Mouse (Mus musculus) CH12.LX (cell line): Measurements from ENCODE around the gene Myh9. TPM values are rescaled to one million over a fixed set of nuclear protein-coding genes. Genes with fewer than 3 reads are reported as not detected.

Experiments
- DNase-seq: peaks from one replicate; pipeline ENCODE4 v3.0.0-alpha.2; 2013; ENCODE audit errors: extremely low read depth
- H3K27ac ChIP-seq: 2 replicates; pipeline ENCODE4 v1.5.1; 2012; ENCODE audit warnings: low read depth, mild to moderate bottlenecking, control low read depth, moderate library complexity; ENCODE audit not compliant: insufficient read depth
- H3K27me3 ChIP-seq: replicated peaks from 2 replicates; pipeline ENCODE3; 2012; ENCODE audit warnings: inconsistent platforms
- H3K36me3 ChIP-seq, 2 experiments: replicated peaks in 1 of 2; 2 replicates each; pipeline versions ENCODE3 to v1.6.1; 2012; ENCODE audit warnings: inconsistent platforms in 1 of 2, low read length in 1 of 2, mild to moderate bottlenecking in 1 of 2, mixed read lengths in 1 of 2, moderate library complexity in 1 of 2; ENCODE audit not compliant: control insufficient read depth in 1 of 2, insufficient read depth in 1 of 2
- H3K4me1 ChIP-seq, 2 experiments: 2 replicates each; pipeline ENCODE4 v1.6.1; 2012; ENCODE audit warnings: inconsistent platforms in 1 of 2, moderate library complexity in 1 of 2; ENCODE audit not compliant: insufficient read depth in 2 of 2, control insufficient read depth in 1 of 2
- H3K4me2 ChIP-seq: 2 replicates; pipeline ENCODE4 v1.6.1; 2012; ENCODE audit warnings: low read depth, mild to moderate bottlenecking, control low read depth; ENCODE audit not compliant: poor library complexity, insufficient read depth, severe bottlenecking
- H3K4me3 ChIP-seq, 3 experiments: fragments of 150-350 bp in 1 of 3; sonication (generic) in 1 of 3; replicated peaks in 1 of 3; 2 replicates each; pipeline versions ENCODE3 to v1.5.1; 2011 to 2012; ENCODE audit warnings: low read depth in 2 of 3, low read length in 2 of 3, mild to moderate bottlenecking in 2 of 3, moderate library complexity in 2 of 3, control low read depth in 1 of 3, improper control_type of control experiment in 1 of 3, inconsistent platforms in 1 of 3, mixed read lengths in 1 of 3; ENCODE audit not compliant: poor library complexity in 1 of 3
- H3K79me2 ChIP-seq: replicated peaks from 2 replicates; pipeline ENCODE4 v1.6.1; 2012; ENCODE audit warnings: mild to moderate bottlenecking, moderate library complexity; ENCODE audit not compliant: control insufficient read depth, poor library complexity, insufficient read depth, severe bottlenecking; ENCODE audit errors: extremely low read depth
- H3K9ac ChIP-seq: 2 replicates; pipeline ENCODE4 v1.6.1; 2012; ENCODE audit warnings: low read depth, mild to moderate bottlenecking, control low read depth, moderate library complexity; ENCODE audit not compliant: insufficient read depth
- H3K9me3 ChIP-seq: replicated peaks from 2 replicates; pipeline ENCODE3; 2012; ENCODE audit warnings: low read length, inconsistent platforms, mixed read lengths
- BHLHE40 ChIP-seq: IDR thresholded peaks from 2 replicates; pipeline ENCODE4 v1.6.1; 2011; ENCODE audit warnings: mild to moderate bottlenecking, low read depth, low read length, improper control_type of control experiment
- CHD1 ChIP-seq: IDR thresholded peaks from 2 replicates; pipeline ENCODE4 v1.6.1; 2012; ENCODE audit warnings: low read depth, low read length, improper control_type of control experiment, inconsistent platforms
- CHD2 ChIP-seq: IDR thresholded peaks from 2 replicates; pipeline ENCODE4 v1.6.1; 2011; ENCODE audit warnings: low read length, improper control_type of control experiment
- CTCF ChIP-seq, 2 experiments: IDR thresholded peaks in 1 of 2; conservative IDR thresholded peaks in 1 of 2; 2 replicates each; pipeline ENCODE4 v1.5.1; 2011 to 2012; ENCODE audit warnings: low read depth in 2 of 2, low read length in 2 of 2, improper control_type of control experiment in 1 of 2, inconsistent platforms in 1 of 2, mild to moderate bottlenecking in 1 of 2, moderate library complexity in 1 of 2
- ELF1 ChIP-seq: IDR thresholded peaks from 2 replicates; pipeline ENCODE4 v1.6.1; 2014; ENCODE audit warnings: low read depth, mild to moderate bottlenecking, inconsistent platforms, low read length, improper control_type of control experiment
- ETS1 ChIP-seq: conservative IDR thresholded peaks from 2 replicates; pipeline ENCODE4 v1.6.1; 2012; ENCODE audit warnings: low read depth, mild to moderate bottlenecking, inconsistent platforms, low read length, improper control_type of control experiment, moderate library complexity
- GABPA ChIP-seq: IDR thresholded peaks from 2 replicates; pipeline ENCODE4 v1.6.1; 2012; ENCODE audit warnings: low read depth, low read length, improper control_type of control experiment, inconsistent platforms; ENCODE audit not compliant: insufficient replicate concordance
- HCFC1 ChIP-seq: IDR thresholded peaks from 2 replicates; pipeline ENCODE4 v1.6.1; 2012; ENCODE audit warnings: low read depth, mild to moderate bottlenecking, inconsistent platforms, low read length, improper control_type of control experiment
- IRF4 ChIP-seq: IDR thresholded peaks from 2 replicates; pipeline ENCODE4 v1.6.1; 2014; ENCODE audit warnings: low read depth, mild to moderate bottlenecking, inconsistent platforms, low read length, improper control_type of control experiment
- JUN ChIP-seq: IDR thresholded peaks from 2 replicates; pipeline ENCODE4 v1.6.1; 2011; ENCODE audit warnings: low read depth, mild to moderate bottlenecking, low read length, improper control_type of control experiment, moderate library complexity; ENCODE audit not compliant: insufficient read depth
- MAFK ChIP-seq: IDR thresholded peaks from 2 replicates; pipeline ENCODE4 v1.6.1; 2011; ENCODE audit warnings: low read length, improper control_type of control experiment; ENCODE audit not compliant: insufficient replicate concordance
- MAX ChIP-seq: IDR thresholded peaks from 2 replicates; pipeline ENCODE4 v1.6.1; 2011; ENCODE audit warnings: low read length, improper control_type of control experiment
- MAZ ChIP-seq: IDR thresholded peaks from 2 replicates; pipeline ENCODE4 v1.6.1; 2012; ENCODE audit warnings: low read depth, mild to moderate bottlenecking, inconsistent platforms, low read length, improper control_type of control experiment, moderate library complexity
- MEF2A ChIP-seq: IDR thresholded peaks from 2 replicates; pipeline ENCODE4 v1.6.1; 2014; ENCODE audit warnings: low read depth, mild to moderate bottlenecking, inconsistent platforms, low read length, improper control_type of control experiment, borderline replicate concordance
- MXI1 ChIP-seq: IDR thresholded peaks from 2 replicates; pipeline ENCODE4 v1.6.1; 2011; ENCODE audit warnings: mild to moderate bottlenecking, low read depth, low read length, improper control_type of control experiment
- MYC ChIP-seq: IDR thresholded peaks from 2 replicates; pipeline ENCODE4 v1.6.1; 2011; ENCODE audit warnings: low read depth, mild to moderate bottlenecking, improper control_type of control experiment, low read length
- NELFE ChIP-seq: IDR thresholded peaks from 2 replicates; pipeline ENCODE4 v1.6.1; 2011; ENCODE audit warnings: low read depth, low read length, improper control_type of control experiment
- NRF1 ChIP-seq: IDR thresholded peaks from 2 replicates; pipeline ENCODE4 v1.6.1; 2014; ENCODE audit warnings: low read depth, mild to moderate bottlenecking, inconsistent platforms, low read length, improper control_type of control experiment, moderate library complexity
- POLR2A ChIP-seq: IDR thresholded peaks from 2 replicates; pipeline ENCODE4 v1.6.1; 2011; ENCODE audit warnings: low read depth, mild to moderate bottlenecking, improper control_type of control experiment, low read length
- RAD21 ChIP-seq: IDR thresholded peaks from 2 replicates; pipeline ENCODE4 v1.6.1; 2011; ENCODE audit warnings: low read depth, mild to moderate bottlenecking, low read length, improper control_type of control experiment, moderate library complexity
- RCOR1 ChIP-seq: conservative IDR thresholded peaks from 2 replicates; pipeline ENCODE4 v1.6.1; 2012; ENCODE audit warnings: low read depth, mild to moderate bottlenecking, inconsistent platforms, low read length, improper control_type of control experiment
- SMC3 ChIP-seq: IDR thresholded peaks from 2 replicates; pipeline ENCODE4 v1.6.1; 2011; ENCODE audit warnings: low read depth, low read length, improper control_type of control experiment
- TCF12 ChIP-seq: IDR thresholded peaks from 2 replicates; pipeline ENCODE4 v1.6.1; 2014; ENCODE audit warnings: low read depth, mild to moderate bottlenecking, inconsistent platforms, low read length, improper control_type of control experiment
- USF2 ChIP-seq: conservative IDR thresholded peaks from 2 replicates; pipeline ENCODE4 v1.6.1; 2011; ENCODE audit warnings: low read depth, low read length, improper control_type of control experiment
- ZC3H11A ChIP-seq: IDR thresholded peaks from 2 replicates; pipeline ENCODE4 v1.6.1; 2012; ENCODE audit warnings: low read depth, mild to moderate bottlenecking, inconsistent platforms, low read length, improper control_type of control experiment
- ZNF384 ChIP-seq: IDR thresholded peaks from 2 replicates; pipeline ENCODE4 v1.6.1; 2012; ENCODE audit warnings: low read depth, low read length, improper control_type of control experiment, inconsistent platforms
- dilution Hi-C: fragments of 300-500 bp; cut with MboI; formaldehyde crosslinking; loops from 2 replicates; pipeline ENCODE4 v1.14.3; 2020; ENCODE audit warnings: low sequenced_read_pairs; ENCODE audit not compliant: extremely low pct_unique_long_range_greater_than_20kb, extremely low pct_ligation_motif_present
- in situ Hi-C: fragments of 300-500 bp; cut with MboI; formaldehyde crosslinking; loops from 3 replicates; pipeline ENCODE4 v1.14.3; 2019; ENCODE audit warnings: low sequenced_read_pairs, low pct_ligation_motif_present, low pct_unique_long_range_greater_than_20kb, mixed read lengths
- polyA plus RNA-seq: library from polyadenylated mRNA; unstranded; fragments of >175 nt; gene quantifications from 2 replicates; pipeline ENCODE4 v1.2.1, GENCODE M21; 2012; ENCODE audit warnings: low read depth; ENCODE audit not compliant: insufficient read length
- total RNA-seq, 2 experiments: library from RNA; depleted of rRNA; stranded (reverse); fragments of 300-350 nt in 1 of 2; fragments of >200 nt in 1 of 2; gene quantifications; 2 replicates each; pipeline ENCODE4 v1.2.3; 2012 to 2014

The Myh9 gene
- total and polyA plus RNA-seq, 3 experiments = 43.8 to 165 (median 146) TPM

GRCm38 (mm10) chr15:77764391-77765006 is 77.5 kb downstream of the Myh9 start (continued):
- no peak for TF ChIP-seq RCOR1

- Histone ChIP-seq H3K9me3 (no peaks in the 10 kb centered on the region), H3K79me2 (no peaks in the 10 kb centered on the region), H3K27ac (no peak overlapping the region), H3K4me1 (no peaks in the 10 kb centered on the region), H3K4me2 (no peak overlapping the region), H3K27me3 (no peaks in the 10 kb centered on the region), H3K4me3 (no peak overlapping the region), H3K9ac (no peak overlapping the region), H3K36me3 (peaks cover 86 to 94% of the 10 kb centered on the region in 2 experiments)
- dilution Hi-C loops = no loop called here
- TF ChIP-seq MYC = no peak
- TF ChIP-seq NRF1 = no peak
- TF ChIP-seq CTCF (conservative IDR thresholded peaks at IDR 0.05 in 1 of 2, IDR thresholded peaks at IDR 0.05 in 1 of 2; ENCODE audit: low read depth in 2 of 2, low read length in 2 of 2) = no peak
- TF ChIP-seq GABPA = no peak
- TF ChIP-seq ZC3H11A = no peak
- no peak for TF ChIP-seq MAZ
- TF ChIP-seq CHD2 = no peak
- no peak for TF ChIP-seq POLR2A
- TF ChIP-seq ELF1 = no peak
- TF ChIP-seq HCFC1 = no peak
- no peak for TF ChIP-seq ETS1
- TF ChIP-seq NELFE = no peak
- DNase-seq = no peak
- in situ Hi-C loops = no loop called here
These were observed 78.3 kb downstream of the Myh9 start for GRCm38 (mm10) chr15:77763702-77764101.

- Histone ChIP-seq H3K36me3 (peaks cover 80 to 90% of the 10 kb centered on the region in 2 experiments), H3K4me2 (no peak overlapping the region), H3K79me2 (no peaks in the 10 kb centered on the region), H3K9me3 (no peaks in the 10 kb centered on the region), H3K4me1 (no peaks in the 10 kb centered on the region), H3K4me3 (no peak overlapping the region), H3K27ac (no peak overlapping the region), H3K9ac (no peak overlapping the region), H3K27me3 (no peaks in the 10 kb centered on the region)
- DNase-seq = no peak
- TF ChIP-seq ELF1 (no peak), RAD21 (no peak), SMC3 (no peak), ETS1 (no peak), MEF2A (no peak), MAFK (no peak), HCFC1 (no peak), ZNF384 (no peak), MYC (no peak), NRF1 (no peak), BHLHE40 (no peak), JUN (no peak), CHD1 (no peak), TCF12 (no peak), MAX (no peak), USF2 (no peak), NELFE (no peak), IRF4 (no peak), MXI1 (no peak), CTCF (conservative IDR thresholded peaks at IDR 0.05 in 1 of 2, IDR thresholded peaks at IDR 0.05 in 1 of 2; ENCODE audit: low read depth in 2 of 2, low read length in 2 of 2) (no peak)
- dilution Hi-C loops (no loop called here), in situ Hi-C loops (no loop called here)
These were observed 78.9 kb downstream of the Myh9 start for GRCm38 (mm10) chr15:77763050-77763449.
